Mouse (Mus musculus) limb, embryonic 13.5 days (tissue): ENCODE measurements around the gene Stard3. TPM values are rescaled to one million over a fixed set of nuclear protein-coding genes. Genes with fewer than 3 reads are reported as not detected.

Source experiments
- ATAC-seq: fragments of 200-750 bp; cut with Nextera tagmentation; 2 replicates; pipeline ENCODE4 v1.8.0; 2017; ENCODE audit warnings: low read depth, moderate number of reproducible peaks, moderate TSS enrichment; ENCODE audit not compliant: low FRiP score
- H3K27ac ChIP-seq: fragments of 300-500 bp; sonication (generic); 2 replicates; pipeline ENCODE4 v1.5.1; 2015; ENCODE audit warnings: inconsistent platforms, mild to moderate bottlenecking, moderate library complexity
- H3K27me3 ChIP-seq: fragments of 300-500 bp; sonication (generic); 2 replicates; pipeline ENCODE4 v1.6.1; 2015; ENCODE audit warnings: mild to moderate bottlenecking, inconsistent platforms
- H3K36me3 ChIP-seq: fragments of 300-500 bp; sonication (generic); 2 replicates; pipeline ENCODE4 v1.6.1; 2015; ENCODE audit warnings: inconsistent platforms, mild to moderate bottlenecking, moderate library complexity
- H3K4me1 ChIP-seq: fragments of 300-500 bp; sonication (generic); 2 replicates; pipeline ENCODE4 v1.6.1; 2015; ENCODE audit warnings: inconsistent platforms
- H3K4me2 ChIP-seq: fragments of 300-500 bp; sonication (generic); replicated peaks from 2 replicates; pipeline ENCODE4 v1.6.1; 2015; ENCODE audit warnings: inconsistent platforms, mild to moderate bottlenecking, moderate library complexity
- H3K4me3 ChIP-seq: fragments of 300-500 bp; sonication (generic); 2 replicates; pipeline ENCODE4 v1.5.1; 2015; ENCODE audit warnings: moderate library complexity, mild to moderate bottlenecking, inconsistent platforms
- H3K9ac ChIP-seq: fragments of 300-500 bp; sonication (generic); 2 replicates; pipeline ENCODE4 v1.6.1; 2015; ENCODE audit warnings: mild to moderate bottlenecking, inconsistent platforms
- H3K9me3 ChIP-seq: fragments of 300-500 bp; sonication (generic); 2 replicates; pipeline ENCODE4 v1.6.1; 2016; ENCODE audit warnings: inconsistent platforms
- WGBS: fragments of 180-500 bp; shearing (Covaris S2); methylation state at CpG from one replicate; pipeline ENCODE4 v1.1.7; 2015; 5-methylcytosine and 5-hydroxymethylcytosine counted together
- polyA plus RNA-seq: library from polyadenylated mRNA; unstranded; fragments of >200 nt; fragmentation: Nextera tagmentation; extraction: Ambion mirVana; gene quantifications from 2 replicates; pipeline ENCODE4 v1.2.1, GENCODE M21; 2015

The Stard3 gene
- polyA plus RNA-seq, 1 experiment from 2014 or later = 41.9 TPM

DNA sequence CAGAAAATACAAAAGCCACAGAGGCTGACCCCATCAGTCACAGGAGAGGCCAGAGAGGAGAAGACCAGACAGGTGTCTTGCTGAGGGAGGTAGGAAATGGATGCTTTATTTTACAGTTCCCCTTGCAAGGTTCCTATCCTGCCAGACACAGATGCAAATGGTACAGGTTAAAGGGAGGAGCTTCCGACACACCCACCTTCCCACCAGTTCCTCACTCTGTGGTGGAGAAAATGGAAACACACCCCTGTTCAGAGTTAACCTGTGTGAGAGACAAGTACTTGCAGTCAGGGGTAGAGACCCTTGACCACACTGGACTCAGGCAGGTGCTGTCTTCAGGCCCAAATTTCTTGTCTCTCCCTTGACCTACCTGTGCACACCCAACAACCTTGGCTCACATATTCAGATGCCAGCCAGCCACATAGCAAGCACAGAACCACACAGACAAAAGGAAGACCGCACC, 27.4 kb upstream of the Stard3 start:
- Histone ChIP-seq H3K9ac (no peak overlapping the region), H3K4me1 (peaks cover 31% of the 10 kb centered on the region), H3K9me3 (no peaks in the 10 kb centered on the region), H3K4me2 (no peak overlapping the region), H3K27me3 (peaks cover 100% of the 10 kb centered on the region), H3K4me3 (no peak overlapping the region), H3K27ac (no peak overlapping the region), H3K36me3 (no peaks in the 10 kb centered on the region)
- WGBS = 37% methylated on average over 2 of the region's 2 CpGs
- ATAC-seq = no peak

GRCm38 (mm10) chr11:98331401-98331800, 26.8 kb upstream of the Stard3 start:
- H3K9me3 ChIP-seq = no peaks in the 10 kb centered on the region
- H3K27ac ChIP-seq = no peak overlapping the region
- peaks cover 100% of the 10 kb centered on the region for H3K27me3 ChIP-seq
- no peaks in the 10 kb centered on the region for H3K36me3 ChIP-seq
- H3K9ac ChIP-seq = no peak overlapping the region
- H3K4me2 ChIP-seq = no peak overlapping the region
- no peak overlapping the region for H3K4me3 ChIP-seq
- no peak for ATAC-seq
- H3K4me1 ChIP-seq = peaks cover 31% of the 10 kb centered on the region
- 18% methylated on average over 1 of the region's 1 CpGs for WGBS

DNA sequence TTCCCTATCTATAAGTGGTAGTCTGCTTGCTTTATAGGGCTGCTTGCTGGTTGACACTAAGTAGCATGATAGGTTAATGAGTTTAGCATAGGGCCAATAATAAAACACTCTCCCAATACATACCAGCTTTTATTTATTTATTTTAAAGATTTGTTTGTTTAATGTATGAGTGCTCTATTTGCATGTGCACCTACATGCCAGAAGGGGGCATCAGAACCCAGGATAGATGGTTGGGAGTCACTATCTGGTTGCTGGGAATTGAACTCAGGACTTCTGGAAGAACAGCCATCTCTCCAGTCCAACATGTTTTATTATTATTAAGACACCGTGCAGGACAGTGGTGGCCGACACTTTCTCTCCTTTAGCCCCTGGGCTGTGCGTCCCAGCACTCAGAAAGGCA, 26.0 kb upstream of the Stard3 start:
- H3K27me3 ChIP-seq = peaks cover 100% of the 10 kb centered on the region
- no peaks in the 10 kb centered on the region for H3K9me3 ChIP-seq
- no peak overlapping the region for H3K4me2 ChIP-seq
- H3K4me1 ChIP-seq = peaks cover 25% of the 10 kb centered on the region
- no peak overlapping the region for H3K9ac ChIP-seq
- no peak overlapping the region for H3K27ac ChIP-seq
- WGBS = 79% methylated on average over 3 of the region's 3 CpGs
- no peak overlapping the region for H3K4me3 ChIP-seq
- no peak for ATAC-seq
- H3K36me3 ChIP-seq = no peaks in the 10 kb centered on the region

- H3K27ac ChIP-seq = no peak overlapping the region
- peaks cover 18% of the 10 kb centered on the region for H3K4me1 ChIP-seq
- no peak for ATAC-seq
- H3K4me2 ChIP-seq = no peak overlapping the region
- H3K4me3 ChIP-seq = no peak overlapping the region
- H3K9me3 ChIP-seq = no peaks in the 10 kb centered on the region
- H3K36me3 ChIP-seq = no peaks in the 10 kb centered on the region
- WGBS = 73% methylated on average over 4 of the region's 4 CpGs
- no peak overlapping the region for H3K9ac ChIP-seq
- peaks cover 100% of the 10 kb centered on the region for H3K27me3 ChIP-seq
Observed at GRCm38 (mm10) chr11:98332841-98333240, 25.3 kb upstream of the Stard3 start.

GRCm38 (mm10) chr11:98333263-98333696, 24.9 kb upstream of the Stard3 start:
- H3K27ac ChIP-seq = no peak overlapping the region

DNA sequence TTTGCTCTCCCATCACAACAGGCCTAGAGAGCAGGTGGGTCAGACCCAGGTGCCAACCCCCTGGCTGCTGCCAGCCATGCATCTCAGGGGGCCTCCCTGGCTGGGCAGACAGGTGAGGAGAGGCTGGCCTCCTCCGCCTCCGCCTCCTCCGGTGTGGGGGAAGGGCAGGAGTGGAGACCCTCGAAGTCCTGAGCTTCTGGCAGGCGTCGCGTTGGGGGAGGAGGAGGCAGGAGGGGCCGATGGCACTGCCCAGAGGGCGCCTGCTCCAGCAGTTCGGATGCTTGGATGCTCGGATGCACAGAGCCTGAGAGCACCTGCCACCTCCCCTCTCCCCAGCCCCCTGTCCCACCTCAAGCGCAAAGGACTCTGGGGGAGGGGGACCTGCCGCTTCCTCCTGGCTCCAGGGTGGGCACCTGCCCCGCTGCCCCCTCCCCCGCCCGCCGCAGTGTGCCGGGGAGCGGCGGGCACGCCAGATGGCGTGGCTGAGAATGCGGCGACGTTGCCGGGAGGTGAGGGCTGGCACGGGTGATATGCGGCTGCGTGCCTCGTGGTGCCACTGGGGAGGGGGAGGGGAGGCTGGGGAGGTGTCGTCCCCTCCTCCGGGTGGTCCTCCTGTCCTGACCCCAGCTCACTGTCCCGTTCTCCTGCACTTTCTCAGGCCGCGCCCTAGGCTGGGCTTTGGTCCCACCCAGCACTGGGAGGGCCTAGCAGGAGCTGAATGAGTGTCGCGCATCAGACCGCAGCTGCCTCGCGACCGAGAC, 24.0 kb upstream of the Stard3 start:
- Histone ChIP-seq H3K27ac (no peak overlapping the region), H3K4me3 (peak overlapping the region; percentile 25), H3K4me2 (peak overlapping the region; percentile 44; the same call in 1 of the 2 replicates), H3K9ac (no peak overlapping the region), H3K27me3 (peaks cover 100% of the 10 kb centered on the region), H3K4me1 (peaks cover 17% of the 10 kb centered on the region), H3K36me3 (no peaks in the 10 kb centered on the region), H3K9me3 (no peaks in the 10 kb centered on the region)
- no peak for ATAC-seq
- WGBS = under 1% methylated on average over 40 of the region's 41 CpGs

More at GRCm38 (mm10) chr11:98333263-98333696, 24.9 kb upstream of the Stard3 start:
- H3K27me3 ChIP-seq = peaks cover 100% of the 10 kb centered on the region
- H3K4me1 ChIP-seq = peaks cover 15% of the 10 kb centered on the region
- WGBS = 72% methylated on average over 10 of the region's 10 CpGs
- H3K9me3 ChIP-seq = no peaks in the 10 kb centered on the region
- H3K9ac ChIP-seq = no peak overlapping the region
- H3K4me3 ChIP-seq = no peak overlapping the region
- ATAC-seq = no peak
- H3K36me3 ChIP-seq = no peaks in the 10 kb centered on the region
- no peak overlapping the region for H3K4me2 ChIP-seq

DNA sequence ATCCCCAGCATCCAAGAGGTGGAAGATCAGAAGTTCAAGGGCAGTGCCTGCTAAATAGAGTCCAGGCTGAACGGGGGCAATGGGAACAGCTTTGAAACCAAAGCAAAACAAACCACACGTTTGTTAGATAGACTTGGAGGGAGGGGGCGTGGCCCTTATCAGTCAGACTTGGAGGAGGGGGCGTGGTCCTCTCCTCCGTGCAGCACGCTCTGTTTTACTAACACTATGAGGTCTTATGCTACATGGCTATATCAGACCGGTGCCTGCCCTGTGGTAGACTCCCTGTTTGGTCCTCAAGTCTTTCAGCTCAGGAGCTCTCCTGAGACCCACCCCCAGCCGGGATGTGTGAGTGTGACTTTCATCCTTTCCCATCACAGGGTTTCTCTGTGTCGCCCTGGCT, 22.9 kb upstream of the Stard3 start:
- WGBS = 6% methylated on average over 9 of the region's 9 CpGs
- H3K4me1 ChIP-seq = peaks cover 27% of the 10 kb centered on the region
- no peaks in the 10 kb centered on the region for H3K36me3 ChIP-seq
- no peak overlapping the region for H3K27ac ChIP-seq
- ATAC-seq = no peak
- no peak overlapping the region for H3K4me2 ChIP-seq
- no peak overlapping the region for H3K9ac ChIP-seq
- peaks cover 100% of the 10 kb centered on the region for H3K27me3 ChIP-seq
- no peak overlapping the region for H3K4me3 ChIP-seq
- no peaks in the 10 kb centered on the region for H3K9me3 ChIP-seq

DNA sequence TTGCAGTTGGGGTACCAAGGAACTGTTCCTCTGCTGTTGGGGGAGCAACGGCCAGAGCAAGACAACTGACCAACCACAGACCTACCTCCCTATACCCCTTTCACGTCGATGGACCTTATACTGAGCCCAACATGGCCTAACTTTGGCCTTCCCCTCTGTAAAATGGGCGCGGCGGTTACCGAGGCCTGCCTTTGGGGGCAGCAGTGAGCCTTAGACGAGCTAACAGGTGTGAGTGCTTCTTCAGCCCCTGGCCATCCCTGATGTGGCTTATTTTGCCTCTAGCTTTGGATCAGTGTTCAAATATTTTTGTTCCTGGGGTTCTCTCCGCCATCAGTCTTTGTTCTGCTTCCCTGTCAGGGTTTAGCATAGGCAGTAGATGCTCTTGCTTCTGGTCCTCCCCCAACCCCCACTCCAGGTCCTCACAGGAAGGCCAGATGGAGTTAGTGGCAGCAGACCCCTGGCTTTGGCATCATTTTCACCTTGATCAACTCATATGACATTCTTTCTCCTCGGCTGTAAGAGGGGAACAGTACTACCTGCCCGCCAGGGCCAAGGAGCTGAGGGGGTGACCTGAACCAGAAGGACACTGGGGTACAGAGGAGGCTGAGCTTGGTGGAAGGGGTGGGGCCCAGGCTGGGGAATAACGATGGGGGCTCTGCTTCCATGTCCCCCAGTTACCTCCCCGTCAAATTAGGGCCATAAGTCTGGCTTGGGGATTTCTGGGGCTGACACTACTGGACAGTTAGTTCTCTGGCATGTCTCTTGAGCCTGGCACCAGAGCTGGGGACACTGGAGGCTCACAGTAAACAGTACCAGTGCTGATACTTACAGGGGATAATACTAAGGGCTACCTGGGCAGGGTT, 21.7 kb upstream of the Stard3 start:
- Histone ChIP-seq H3K36me3 (no peaks in the 10 kb centered on the region), H3K4me3 (no peak overlapping the region), H3K4me2 (no peak overlapping the region), H3K4me1 (peaks cover 27% of the 10 kb centered on the region), H3K27ac (no peak overlapping the region), H3K9ac (no peak overlapping the region), H3K9me3 (no peaks in the 10 kb centered on the region), H3K27me3 (peaks cover 99% of the 10 kb centered on the region)
- WGBS = 21% methylated on average over 13 of the region's 13 CpGs
- ATAC-seq = no peak

GRCm38 (mm10) chr11:98338507-98338961, 19.6 kb upstream of the Stard3 start:
- Histone ChIP-seq H3K4me2 (peak overlapping the region; percentile 94), H3K4me3 (peak overlapping the region; percentile 54), H3K4me1 (peaks cover 40% of the 10 kb centered on the region), H3K27ac (no peak overlapping the region), H3K9ac (peak overlapping the region; percentile 62), H3K9me3 (no peaks in the 10 kb centered on the region), H3K27me3 (peaks cover 92% of the 10 kb centered on the region), H3K36me3 (no peaks in the 10 kb centered on the region)
- ATAC-seq = no peak
- under 1% methylated on average over 55 of the region's 57 CpGs for WGBS

GRCm38 (mm10) chr11:98339071-98339501, 19.1 kb upstream of the Stard3 start:
- Histone ChIP-seq H3K9ac (peak overlapping the region; percentile 62), H3K27me3 (peaks cover 92% of the 10 kb centered on the region), H3K9me3 (no peaks in the 10 kb centered on the region), H3K27ac (no peak overlapping the region), H3K4me1 (peaks cover 37% of the 10 kb centered on the region), H3K4me2 (peak overlapping the region; percentile 94), H3K36me3 (no peaks in the 10 kb centered on the region), H3K4me3 (peak overlapping the region; percentile 54)
- no peak for ATAC-seq
- WGBS = under 1% methylated on average over 19 of the region's 19 CpGs

GRCm38 (mm10) chr11:98339679-98340287, 18.4 kb upstream of the Stard3 start:
- Histone ChIP-seq H3K27me3 (peaks cover 90% of the 10 kb centered on the region), H3K4me1 (peaks cover 31% of the 10 kb centered on the region), H3K36me3 (no peaks in the 10 kb centered on the region), H3K9me3 (no peaks in the 10 kb centered on the region), H3K27ac (no peak overlapping the region), H3K4me3 (peak overlapping the region; percentile 54), H3K4me2 (peak overlapping the region; percentile 94), H3K9ac (0 out of 2 replicates have a peak overlapping the region, but pooled peaks have one; percentile 62)
- WGBS = 14% methylated on average over 11 of the region's 11 CpGs
- ATAC-seq = no peak

- Histone ChIP-seq H3K27me3 (peaks cover 89% of the 10 kb centered on the region), H3K27ac (no peak overlapping the region), H3K4me3 (no peak overlapping the region), H3K4me1 (peaks cover 31% of the 10 kb centered on the region), H3K9ac (no peak overlapping the region), H3K4me2 (no peak overlapping the region), H3K36me3 (no peaks in the 10 kb centered on the region), H3K9me3 (no peaks in the 10 kb centered on the region)
- WGBS = 1% methylated on average over 4 of the region's 4 CpGs
- ATAC-seq = no peak
Observed at GRCm38 (mm10) chr11:98340597-98340996, 17.6 kb upstream of the Stard3 start.
